Comparison of ENCODE assay signal across 16 mouse cellular contexts in the genomic region with DNA sequence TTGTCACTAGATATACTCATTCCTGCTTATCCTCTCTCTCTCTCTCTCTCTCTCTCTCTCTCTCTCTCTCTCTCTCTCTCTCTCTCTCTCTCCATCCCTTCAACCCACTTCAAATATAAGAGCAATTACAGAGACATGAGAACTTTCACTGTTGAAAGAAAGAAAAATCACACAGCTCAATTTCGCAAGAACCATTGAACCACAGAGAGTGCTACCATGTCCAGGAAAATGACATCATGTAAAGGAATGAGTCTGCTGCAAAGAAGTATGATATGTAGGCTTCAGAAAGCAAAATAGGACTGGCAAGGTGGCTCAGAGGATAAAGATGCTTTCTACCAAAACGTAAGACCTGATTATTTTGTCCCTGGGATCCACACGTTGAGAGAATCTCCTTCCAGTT.
"Had no signal": no experiment of that assay in that cellular context is flagged by ENCODE, and none has a peak within 500 bp of the region (broad histone marks: within the 10 kb centered on the region; RNA-seq: fewer than 3 reads in every experiment).

No protein-coding gene starts in this region.

- ATAC-seq: liver, postnatal 0 days had no signal

- H3K4me3 ChIP-seq: liver, embryonic 15.5 days; lung, embryonic 15.5 days; megakaryocyte, embryonic 14.5 days; midbrain, embryonic 12.5 days; neural tube, embryonic 12.5 days had no signal

- H3K9ac ChIP-seq: liver, embryonic 15.5 days; liver, postnatal 0 days; lung, embryonic 15.5 days; midbrain, embryonic 12.5 days; neural tube, embryonic 12.5 days had no signal

- H3K4me2 ChIP-seq: liver, embryonic 15.5 days; lung, embryonic 15.5 days; midbrain, embryonic 12.5 days; neural tube, embryonic 12.5 days had no signal

- H3K36me3 ChIP-seq: liver, embryonic 15.5 days; lung, embryonic 15.5 days; midbrain, embryonic 12.5 days; neural tube, embryonic 12.5 days had no signal

- DNase-seq: liver, postnatal 0 days; lung, adult 2 months; lung, postnatal 10 days; lung, postnatal 4 days; midbrain, embryonic 14.5 days; right cerebral cortex, postnatal 25 days; right cerebral cortex, postnatal 4 days; spleen, adult 18-20 months; thymus, adult 2 months; thymus, postnatal 25 days; thymus, postnatal 4 days had no signal

- H3K9me3 ChIP-seq: liver, embryonic 15.5 days; lung, embryonic 15.5 days; megakaryocyte, embryonic 14.5 days; midbrain, embryonic 12.5 days; neural tube, embryonic 12.5 days had no signal

- H3K27ac ChIP-seq: liver, embryonic 15.5 days; lung, embryonic 15.5 days; midbrain, embryonic 12.5 days; neural tube, embryonic 12.5 days had no signal

- H3K4me1 ChIP-seq: lung, embryonic 15.5 days; midbrain, embryonic 12.5 days; neural tube, embryonic 12.5 days had no signal

- H3K27me3 ChIP-seq: liver, embryonic 15.5 days; lung, embryonic 15.5 days; megakaryocyte, embryonic 14.5 days; midbrain, embryonic 12.5 days; neural tube, embryonic 12.5 days had no signal
